Mouse (Mus musculus): ENCODE data around the gene Krt14. TPM values are rescaled to one million over a fixed set of nuclear protein-coding genes. Genes with fewer than 3 reads are reported as not detected.

The Krt14 gene
- polyA plus RNA-seq, 1 experiment from 2014 or later = 2.1 TPM

DNA sequence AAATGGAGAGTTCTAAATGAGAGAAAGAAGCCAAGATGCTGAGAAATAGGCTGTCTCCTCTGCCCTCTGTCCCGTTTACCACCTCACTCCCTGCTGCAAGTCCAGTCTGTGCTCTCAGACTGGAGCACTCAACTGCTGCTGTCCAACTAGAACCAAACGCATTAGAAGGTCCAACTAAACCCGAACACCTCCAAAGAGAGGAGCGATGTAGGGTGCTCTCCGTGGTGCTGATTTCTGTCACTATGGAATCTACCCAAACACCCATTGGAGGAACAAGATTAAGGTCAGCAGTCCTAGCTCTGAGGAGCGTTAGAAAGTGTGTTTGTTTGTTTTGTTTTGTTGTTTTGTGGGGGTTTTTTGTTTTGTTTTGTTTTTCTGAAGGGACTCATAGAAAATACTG, 3.9 kb downstream of the Krt14 start:
- no peak overlapping the region for H3K4me3 ChIP-seq (ENCODE audit: low read length)
- no peak overlapping the region for H3K4me2 ChIP-seq (ENCODE audit: low read depth, low read length)
- H3K9me3 ChIP-seq (ENCODE audit: control insufficient read depth, low read length) = no peaks in the 10 kb centered on the region; the same call in 1 of the 2 replicates
- H3K27ac ChIP-seq (ENCODE audit: low read length) = no peak overlapping the region
- no peak for ATAC-seq (ENCODE audit: low read depth)
- no peaks in the 10 kb centered on the region for H3K27me3 ChIP-seq (ENCODE audit: control insufficient read depth, insufficient read depth, low read depth, low read length)
- WGBS = 11% methylated on average over 6 of the region's 6 CpGs
- no peaks in the 10 kb centered on the region for H3K36me3 ChIP-seq (ENCODE audit: control insufficient read depth, insufficient read depth, low read length)
- no peak overlapping the region for H3K9ac ChIP-seq (ENCODE audit: low read length)
- H3K4me1 ChIP-seq (replicated peaks; ENCODE audit: control insufficient read depth, insufficient read depth, low read length) = no peaks in the 10 kb centered on the region

DNA sequence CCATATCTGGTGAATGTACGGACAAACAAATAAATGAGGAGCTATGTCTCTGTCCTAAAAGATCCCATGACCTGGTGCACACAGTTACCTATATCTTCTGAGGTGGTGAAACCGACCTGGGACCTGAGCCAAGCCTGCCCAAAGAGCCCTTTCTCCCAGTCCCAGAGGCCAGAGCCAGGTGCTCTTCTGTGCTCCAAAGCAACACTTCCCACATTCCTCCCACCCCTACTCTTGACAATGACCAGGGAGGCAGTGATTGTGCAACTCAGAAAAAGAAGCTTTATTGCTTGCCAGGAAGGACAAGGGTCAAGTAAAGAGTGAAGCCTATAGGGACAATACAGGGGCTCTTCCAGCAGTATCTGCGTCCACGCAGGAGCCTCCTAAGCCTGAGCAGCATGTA, 4.4 kb downstream of the Krt14 start:
- H3K27ac ChIP-seq (ENCODE audit: low read length) = no peak overlapping the region
- H3K4me3 ChIP-seq (ENCODE audit: low read length) = no peak overlapping the region
- no peak overlapping the region for H3K4me2 ChIP-seq (ENCODE audit: low read depth, low read length)
- no peak for ATAC-seq (ENCODE audit: low read depth)
- H3K9ac ChIP-seq (ENCODE audit: low read length) = no peak overlapping the region
- no peaks in the 10 kb centered on the region; the same call in 1 of the 2 replicates for H3K9me3 ChIP-seq (ENCODE audit: control insufficient read depth, low read length)
- no peaks in the 10 kb centered on the region for H3K27me3 ChIP-seq (ENCODE audit: control insufficient read depth, insufficient read depth, low read depth, low read length)
- H3K36me3 ChIP-seq (ENCODE audit: control insufficient read depth, insufficient read depth, low read length) = no peaks in the 10 kb centered on the region
- 71% methylated on average over 4 of the region's 4 CpGs for WGBS
- no peaks in the 10 kb centered on the region for H3K4me1 ChIP-seq (replicated peaks; ENCODE audit: control insufficient read depth, insufficient read depth, low read length)

DNA sequence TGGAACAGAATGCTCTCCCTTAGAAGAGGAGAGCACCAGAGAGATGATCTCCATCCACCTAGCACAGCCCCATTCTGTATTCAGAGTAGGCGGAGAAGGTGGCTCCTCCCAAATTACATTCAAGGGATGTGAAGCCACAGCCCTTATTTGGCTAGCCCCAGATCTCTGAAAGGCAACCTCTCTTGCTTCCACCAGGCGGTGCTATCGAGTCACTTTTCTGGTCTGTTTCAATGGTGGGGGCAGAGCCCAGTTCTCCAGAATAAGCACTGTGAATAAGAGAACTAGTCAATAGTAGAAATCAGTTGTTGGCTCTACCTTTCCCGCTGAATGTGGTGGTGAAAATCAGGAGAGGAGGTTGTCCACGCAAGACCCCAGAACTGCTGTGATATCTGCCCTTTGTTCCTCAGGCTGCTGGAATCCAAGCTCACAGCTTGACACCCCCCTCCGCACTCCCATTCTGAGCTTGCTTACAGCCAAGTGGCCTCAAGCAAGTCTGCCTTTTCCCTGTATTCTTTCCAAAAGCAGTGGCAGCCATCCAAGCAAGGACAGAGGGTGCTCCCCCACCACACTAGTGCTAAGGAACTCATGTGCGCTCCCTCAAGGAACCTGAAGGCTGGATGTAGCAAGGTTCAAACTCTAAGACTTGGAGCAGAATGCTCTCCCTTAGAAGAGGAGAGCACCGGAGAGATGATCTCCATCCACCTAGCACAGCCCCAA, 7.1 kb downstream of the Krt14 start:
- Histone ChIP-seq H3K27ac (ENCODE audit: low read length) (no peak overlapping the region), H3K4me1 (replicated peaks; ENCODE audit: control insufficient read depth, insufficient read depth, low read length) (no peaks in the 10 kb centered on the region), H3K4me2 (ENCODE audit: low read depth, low read length) (no peak overlapping the region), H3K9me3 (ENCODE audit: control insufficient read depth, low read length) (no peaks in the 10 kb centered on the region; the same call in 1 of the 2 replicates), H3K9ac (ENCODE audit: low read length) (no peak overlapping the region), H3K36me3 (ENCODE audit: control insufficient read depth, insufficient read depth, low read length) (no peaks in the 10 kb centered on the region), H3K4me3 (ENCODE audit: low read length) (no peak overlapping the region), H3K27me3 (ENCODE audit: control insufficient read depth, insufficient read depth, low read depth, low read length) (no peaks in the 10 kb centered on the region)
- ATAC-seq (ENCODE audit: low read depth) = no peak
- 45% methylated on average over 8 of the region's 8 CpGs for WGBS

DNA sequence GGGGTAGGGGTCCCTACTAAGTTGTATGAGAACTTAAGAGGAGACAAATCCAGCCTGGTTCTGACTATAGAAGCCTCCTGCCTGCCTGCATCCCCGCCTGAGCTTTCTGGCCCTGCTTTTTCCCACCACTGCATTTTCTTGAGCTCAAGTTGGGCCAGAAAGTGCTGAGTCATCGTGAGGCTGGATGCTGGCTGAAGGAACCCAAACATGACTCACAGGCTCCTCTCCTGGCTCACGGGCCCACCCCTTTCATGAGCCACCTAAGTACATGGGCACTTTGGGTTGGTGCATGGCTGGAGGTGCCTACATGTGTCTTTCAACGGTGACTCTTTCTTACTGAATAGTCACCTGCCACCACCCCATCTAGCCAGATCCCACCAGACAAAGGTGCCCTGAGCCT, 8.7 kb downstream of the Krt14 start:
- H3K4me2 ChIP-seq (ENCODE audit: low read depth, low read length) = no peak overlapping the region
- H3K9ac ChIP-seq (ENCODE audit: low read length) = no peak overlapping the region
- H3K4me1 ChIP-seq (replicated peaks; ENCODE audit: control insufficient read depth, insufficient read depth, low read length) = no peaks in the 10 kb centered on the region
- H3K36me3 ChIP-seq (ENCODE audit: control insufficient read depth, insufficient read depth, low read length) = no peaks in the 10 kb centered on the region
- no peak overlapping the region for H3K27ac ChIP-seq (ENCODE audit: low read length)
- no peaks in the 10 kb centered on the region; the same call in 1 of the 2 replicates for H3K9me3 ChIP-seq (ENCODE audit: control insufficient read depth, low read length)
- ATAC-seq (ENCODE audit: low read depth) = no peak
- WGBS = 70% methylated on average over 4 of the region's 4 CpGs
- no peaks in the 10 kb centered on the region for H3K27me3 ChIP-seq (ENCODE audit: control insufficient read depth, insufficient read depth, low read depth, low read length)
- H3K4me3 ChIP-seq (ENCODE audit: low read length) = no peak overlapping the region

DNA sequence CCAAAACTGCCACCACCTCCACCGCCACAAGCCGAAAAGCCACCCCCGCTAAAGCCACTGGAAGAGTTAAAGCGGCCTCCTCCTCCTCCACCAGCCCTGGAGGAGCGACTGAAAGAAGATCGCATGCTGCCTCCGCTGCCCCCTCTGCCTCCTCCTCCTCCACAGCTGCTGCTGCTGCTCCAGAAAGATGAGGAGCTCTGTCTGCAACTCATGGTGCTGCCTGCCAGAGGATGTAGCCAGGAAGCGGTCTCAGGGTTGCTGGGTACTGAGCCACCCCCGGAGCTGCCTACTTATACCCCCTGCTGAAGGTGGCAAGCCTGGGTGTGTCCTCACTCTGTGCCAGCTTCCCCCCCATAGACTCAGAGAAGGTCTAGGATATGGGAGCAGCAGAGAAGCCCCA, 14.4 kb downstream of the Krt14 start, which contains the start of gene Krt9:
Gene Krt9 (minus strand): TSS at position 255 of the 400 bp plus-strand sequence.
- no peaks in the 10 kb centered on the region for H3K4me1 ChIP-seq (replicated peaks; ENCODE audit: control insufficient read depth, insufficient read depth, low read length)
- WGBS = 32% methylated on average over 9 of the region's 9 CpGs
- H3K4me2 ChIP-seq (ENCODE audit: low read depth, low read length) = no peak within 1 kb of the TSS
- H3K36me3 ChIP-seq (ENCODE audit: control insufficient read depth, insufficient read depth, low read length) = no peaks in the 10 kb centered on the region
- ATAC-seq (ENCODE audit: low read depth) = no peak
- H3K27ac ChIP-seq (ENCODE audit: low read length) = no peak within 1 kb of the TSS
- H3K9me3 ChIP-seq (ENCODE audit: control insufficient read depth, low read length) = no peaks in the 10 kb centered on the region
- no peaks in the 10 kb centered on the region for H3K27me3 ChIP-seq (ENCODE audit: control insufficient read depth, insufficient read depth, low read depth, low read length)
- H3K4me3 ChIP-seq (ENCODE audit: low read length) = no peak within 1 kb of the TSS
- H3K9ac ChIP-seq (ENCODE audit: low read length) = no peak within 1 kb of the TSS

DNA sequence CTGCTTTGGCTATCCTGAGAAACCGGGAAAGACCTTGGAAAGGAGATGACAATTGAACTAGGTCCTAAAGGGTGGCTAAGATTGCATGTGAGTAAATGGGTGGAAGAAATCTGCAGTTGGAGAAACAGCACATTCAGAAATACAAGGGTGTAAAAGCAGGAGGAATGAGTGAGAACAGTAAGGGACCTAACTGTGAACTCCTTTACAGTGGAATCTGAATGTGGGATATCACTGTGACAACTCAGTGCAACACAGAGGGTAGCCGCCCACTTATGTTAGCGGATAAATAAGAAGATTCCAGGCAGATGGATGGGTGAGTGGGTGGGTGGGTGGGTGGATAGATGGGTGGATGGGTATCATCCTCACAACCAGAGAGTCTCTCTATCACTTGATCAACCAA, 15.5 kb downstream of the Krt14 start:
- Histone ChIP-seq H3K9ac (ENCODE audit: low read length) (no peak overlapping the region), H3K27ac (ENCODE audit: low read length) (no peak overlapping the region), H3K4me3 (ENCODE audit: low read length) (no peak overlapping the region), H3K4me2 (ENCODE audit: low read depth, low read length) (no peak overlapping the region), H3K27me3 (ENCODE audit: control insufficient read depth, insufficient read depth, low read depth, low read length) (no peaks in the 10 kb centered on the region), H3K4me1 (replicated peaks; ENCODE audit: control insufficient read depth, insufficient read depth, low read length) (no peaks in the 10 kb centered on the region), H3K9me3 (ENCODE audit: control insufficient read depth, low read length) (no peaks in the 10 kb centered on the region), H3K36me3 (ENCODE audit: control insufficient read depth, insufficient read depth, low read length) (no peaks in the 10 kb centered on the region)
- ATAC-seq (ENCODE audit: low read depth) = no peak
- WGBS = 93% methylated on average over 3 of the region's 3 CpGs

DNA sequence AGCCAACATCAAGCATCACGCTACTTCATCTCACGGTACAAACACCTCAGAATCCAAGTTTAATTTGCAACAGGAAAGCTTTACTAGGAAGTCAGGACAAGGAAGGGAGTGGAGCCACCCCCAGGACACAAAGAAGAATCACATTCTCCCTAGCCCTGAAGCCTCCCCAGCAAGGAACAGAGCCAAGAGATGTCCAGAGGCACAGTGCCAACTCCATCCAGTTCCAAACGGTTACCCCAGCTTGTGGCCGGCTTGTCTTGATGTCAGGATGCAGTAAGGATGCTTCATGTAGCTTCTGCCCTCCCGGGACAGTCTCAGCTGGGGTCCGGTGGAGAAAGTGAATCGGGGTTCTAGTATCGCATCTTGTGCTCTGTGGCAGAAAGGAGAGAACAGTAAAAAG, 20.6 kb downstream of the Krt14 start:
- 74% methylated on average over 8 of the region's 8 CpGs for WGBS
- no peaks in the 10 kb centered on the region for H3K36me3 ChIP-seq (ENCODE audit: control insufficient read depth, insufficient read depth, low read length)
- no peaks in the 10 kb centered on the region for H3K27me3 ChIP-seq (ENCODE audit: control insufficient read depth, insufficient read depth, low read depth, low read length)
- H3K4me1 ChIP-seq (replicated peaks; ENCODE audit: control insufficient read depth, insufficient read depth, low read length) = no peaks in the 10 kb centered on the region
- no peak overlapping the region for H3K4me2 ChIP-seq (ENCODE audit: low read depth, low read length)
- H3K4me3 ChIP-seq (ENCODE audit: low read length) = no peak overlapping the region
- H3K27ac ChIP-seq (ENCODE audit: low read length) = no peak overlapping the region
- no peak for ATAC-seq (ENCODE audit: low read depth)
- no peaks in the 10 kb centered on the region for H3K9me3 ChIP-seq (ENCODE audit: control insufficient read depth, low read length)
- no peak overlapping the region for H3K9ac ChIP-seq (ENCODE audit: low read length)

DNA sequence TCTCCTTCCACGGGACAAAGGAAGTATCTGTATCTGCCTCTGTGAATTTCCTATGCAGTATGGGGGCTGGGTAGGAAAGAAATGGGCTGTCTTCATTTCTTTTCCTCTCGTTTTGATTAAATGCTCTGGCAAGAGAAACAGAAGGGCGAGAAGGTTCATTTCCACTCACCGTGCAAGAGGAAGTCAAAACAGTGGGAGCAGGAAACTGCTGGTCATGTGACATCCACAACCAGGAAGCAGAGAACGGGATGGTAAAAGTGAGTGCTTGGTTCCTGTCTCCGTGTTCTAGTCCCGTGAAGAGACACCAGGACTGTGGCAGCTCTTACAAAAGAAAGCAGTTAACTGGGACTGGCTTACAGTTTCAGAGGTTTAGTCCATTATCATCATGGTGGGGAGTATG, 25.6 kb downstream of the Krt14 start:
- WGBS = 61% methylated on average over 7 of the region's 7 CpGs
- ATAC-seq (ENCODE audit: low read depth) = no peak
- H3K4me2 ChIP-seq (ENCODE audit: low read depth, low read length) = no peak overlapping the region
- H3K27me3 ChIP-seq (ENCODE audit: control insufficient read depth, insufficient read depth, low read depth, low read length) = no peaks in the 10 kb centered on the region
- H3K36me3 ChIP-seq (ENCODE audit: control insufficient read depth, insufficient read depth, low read length) = no peaks in the 10 kb centered on the region
- H3K27ac ChIP-seq (ENCODE audit: low read length) = no peak overlapping the region
- H3K4me1 ChIP-seq (replicated peaks; ENCODE audit: control insufficient read depth, insufficient read depth, low read length) = no peaks in the 10 kb centered on the region
- H3K4me3 ChIP-seq (ENCODE audit: low read length) = no peak overlapping the region
- H3K9ac ChIP-seq (ENCODE audit: low read length) = no peak overlapping the region
- no peaks in the 10 kb centered on the region for H3K9me3 ChIP-seq (ENCODE audit: control insufficient read depth, low read length)

DNA sequence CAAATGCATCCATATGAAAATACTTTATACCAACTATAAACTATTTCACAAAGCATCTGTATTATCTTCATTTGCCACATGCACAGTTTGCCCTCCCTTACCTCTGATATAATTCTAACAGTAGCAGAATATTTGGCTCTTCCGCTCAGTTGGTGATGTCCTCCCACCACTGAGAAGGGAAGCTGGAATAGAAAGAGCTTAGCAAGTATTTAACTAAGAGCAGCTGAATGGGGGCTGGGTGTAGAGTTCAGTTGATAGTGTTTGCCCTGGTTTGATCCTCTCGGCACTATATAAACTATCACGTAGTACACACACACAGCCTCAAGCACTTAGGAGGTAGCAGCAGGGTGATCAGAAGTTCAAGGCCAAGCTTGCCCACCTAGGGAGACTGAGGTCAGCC, 28.1 kb downstream of the Krt14 start:
- Histone ChIP-seq H3K27ac (ENCODE audit: low read length) (no peak overlapping the region), H3K27me3 (ENCODE audit: control insufficient read depth, insufficient read depth, low read depth, low read length) (no peaks in the 10 kb centered on the region), H3K4me3 (ENCODE audit: low read length) (no peak overlapping the region), H3K9ac (ENCODE audit: low read length) (no peak overlapping the region), H3K4me1 (replicated peaks; ENCODE audit: control insufficient read depth, insufficient read depth, low read length) (no peaks in the 10 kb centered on the region), H3K9me3 (ENCODE audit: control insufficient read depth, low read length) (no peaks in the 10 kb centered on the region), H3K36me3 (ENCODE audit: control insufficient read depth, insufficient read depth, low read length) (no peaks in the 10 kb centered on the region), H3K4me2 (ENCODE audit: low read depth, low read length) (no peak overlapping the region)
- no peak for ATAC-seq (ENCODE audit: low read depth)
- 25% methylated on average over 3 of the region's 3 CpGs for WGBS

DNA sequence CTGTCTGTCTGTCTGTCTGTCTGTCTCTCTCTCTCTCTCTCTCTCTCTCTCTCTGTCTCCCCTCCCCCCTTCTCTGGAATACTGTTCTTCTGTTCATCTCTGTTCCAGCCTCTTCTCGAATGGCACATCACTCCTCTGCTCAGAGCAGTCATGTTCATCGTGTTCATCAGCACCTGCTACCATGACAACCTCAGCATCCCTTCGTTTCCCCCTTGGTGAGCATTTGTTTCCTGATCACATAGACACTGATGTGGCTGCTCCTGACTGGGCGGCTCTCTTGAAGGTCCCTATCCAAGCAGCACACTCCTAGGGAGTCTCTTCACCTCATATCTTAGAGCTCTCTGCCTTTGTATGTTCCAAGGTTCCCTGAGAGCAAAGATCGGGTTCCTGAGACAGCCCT, 29.0 kb downstream of the Krt14 start:
- H3K9me3 ChIP-seq (ENCODE audit: control insufficient read depth, low read length) = no peaks in the 10 kb centered on the region
- no peak for ATAC-seq (ENCODE audit: low read depth)
- no peak overlapping the region for H3K4me2 ChIP-seq (ENCODE audit: low read depth, low read length)
- no peak overlapping the region for H3K4me3 ChIP-seq (ENCODE audit: low read length)
- H3K4me1 ChIP-seq (replicated peaks; ENCODE audit: control insufficient read depth, insufficient read depth, low read length) = no peaks in the 10 kb centered on the region
- H3K9ac ChIP-seq (ENCODE audit: low read length) = no peak overlapping the region
- no peaks in the 10 kb centered on the region for H3K36me3 ChIP-seq (ENCODE audit: control insufficient read depth, insufficient read depth, low read length)
- no peak overlapping the region for H3K27ac ChIP-seq (ENCODE audit: low read length)
- 67% methylated on average over 5 of the region's 5 CpGs for WGBS
- H3K27me3 ChIP-seq (ENCODE audit: control insufficient read depth, insufficient read depth, low read depth, low read length) = no peaks in the 10 kb centered on the region

Data from lung, embryonic 16.5 days (tissue).